Mouse (Mus musculus) cerebellum, adult 8-10 months (tissue): ENCODE results near the gene Spag7.

Source experiments
- DNase-seq: peaks from one replicate; pipeline ENCODE4 v3.0.0; 2022

Spag7 gene

DNA sequence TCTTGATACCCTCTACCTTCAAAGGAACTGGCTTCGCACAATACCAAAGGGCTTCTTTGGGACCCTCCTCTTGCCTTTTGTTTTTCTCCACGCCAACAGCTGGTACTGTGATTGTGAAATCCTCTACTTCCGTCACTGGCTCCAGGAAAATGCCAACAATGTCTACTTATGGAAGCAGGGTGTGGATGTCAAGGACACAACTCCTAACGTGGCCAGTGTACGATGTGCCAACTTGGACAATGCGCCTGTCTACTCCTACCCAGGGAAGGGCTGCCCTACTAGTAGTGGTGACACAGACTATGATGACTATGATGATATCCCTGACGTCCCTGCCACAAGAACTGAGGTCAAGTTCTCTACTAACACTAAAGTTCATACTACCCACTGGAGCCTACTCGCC is 29.2 kb downstream of the Spag7 start:
- no peak for DNase-seq

DNA sequence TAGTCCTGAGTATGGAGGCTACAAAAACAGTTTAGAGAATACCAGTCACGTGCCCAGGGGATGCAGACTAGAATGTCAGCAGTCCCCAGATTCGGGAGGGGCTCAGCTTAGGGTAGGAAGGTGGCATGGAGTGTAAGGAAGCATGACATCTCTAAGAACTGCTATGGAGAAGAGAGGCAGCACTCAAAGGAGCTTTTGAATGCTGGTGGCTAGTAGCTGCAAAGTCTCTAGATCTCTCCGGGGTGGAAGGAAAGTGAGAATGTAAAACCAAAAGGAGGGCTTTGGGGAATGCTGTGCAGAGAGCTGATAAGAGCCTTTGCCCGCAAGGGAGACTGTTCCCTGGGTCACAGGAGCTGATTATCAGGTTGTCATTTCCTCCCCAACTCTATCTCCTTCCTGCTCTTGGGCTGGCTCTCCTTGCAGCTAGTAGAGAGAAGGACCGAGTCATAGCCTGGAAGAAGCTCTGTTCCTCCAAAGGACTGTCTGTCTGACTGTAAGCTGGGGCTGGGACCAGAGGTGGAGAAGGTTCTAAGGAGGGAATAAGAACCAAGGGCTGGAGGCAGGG is 30.4 kb downstream of the Spag7 start, which contains the start of gene Gp1ba:
Gp1ba (plus strand) TSS at position 409 of the 565 bp plus-strand sequence.
- DNase-seq: no peak

DNA sequence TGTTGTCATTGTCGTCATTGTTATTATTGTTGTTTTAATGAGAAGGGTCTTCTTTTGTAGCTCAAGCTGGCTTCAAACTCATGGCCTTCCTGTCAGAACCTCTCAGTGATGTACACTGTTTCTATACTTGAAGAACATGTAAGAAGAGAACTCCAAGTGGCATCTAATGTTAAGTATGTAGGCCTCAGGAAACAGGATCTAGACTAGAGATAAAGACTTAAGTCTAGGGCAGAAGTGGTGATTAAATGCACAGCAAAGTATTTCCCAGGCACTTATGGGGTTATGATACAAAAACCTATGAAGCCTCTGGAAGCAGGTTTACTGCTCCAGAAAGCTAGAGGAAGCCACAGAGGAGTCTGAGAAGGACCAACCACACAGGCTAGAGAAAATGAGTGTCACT is 30.9 kb downstream of the Spag7 start:
- DNase-seq: no peak

DNA sequence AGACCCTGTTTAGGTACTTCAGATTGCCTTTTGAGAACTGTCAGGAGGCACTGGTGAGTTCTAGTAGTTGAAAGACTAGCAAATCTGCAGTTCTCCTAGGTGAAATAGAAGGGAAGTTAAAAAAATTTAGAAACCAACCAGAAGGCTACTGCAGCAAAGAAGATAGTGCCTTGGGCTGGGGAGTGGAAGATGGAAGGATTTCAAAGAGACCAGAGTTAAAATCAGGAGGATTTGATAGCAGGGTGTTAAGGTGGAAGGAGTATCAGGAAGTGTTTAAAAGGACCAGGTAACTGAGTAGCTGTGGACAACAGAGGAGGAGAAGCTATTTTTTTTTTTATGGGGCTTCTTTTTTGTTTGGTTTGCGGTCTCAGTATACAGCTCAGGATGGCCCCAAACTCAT is 31.5 kb downstream of the Spag7 start:
- DNase-seq: no peak

DNA sequence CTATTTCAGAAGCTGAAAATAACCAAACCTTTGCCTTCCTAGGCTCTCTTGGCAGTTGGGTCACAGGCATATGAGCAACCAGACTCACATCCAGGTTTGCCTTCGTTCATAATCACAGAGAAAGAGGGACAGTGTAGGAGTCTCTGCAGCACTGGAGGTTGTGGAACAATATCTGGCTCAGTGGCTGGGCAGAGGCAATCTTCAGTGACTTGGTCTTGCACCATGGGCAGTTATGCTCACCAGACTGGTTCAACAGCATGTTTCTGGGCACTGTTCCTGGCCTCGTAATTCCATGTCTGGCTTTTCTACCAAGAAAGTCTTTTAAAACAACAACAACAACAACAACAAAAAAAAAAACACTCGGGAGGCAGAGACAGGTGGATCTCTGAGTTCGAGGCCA is 33.6 kb downstream of the Spag7 start:
- no peak for DNase-seq

DNA sequence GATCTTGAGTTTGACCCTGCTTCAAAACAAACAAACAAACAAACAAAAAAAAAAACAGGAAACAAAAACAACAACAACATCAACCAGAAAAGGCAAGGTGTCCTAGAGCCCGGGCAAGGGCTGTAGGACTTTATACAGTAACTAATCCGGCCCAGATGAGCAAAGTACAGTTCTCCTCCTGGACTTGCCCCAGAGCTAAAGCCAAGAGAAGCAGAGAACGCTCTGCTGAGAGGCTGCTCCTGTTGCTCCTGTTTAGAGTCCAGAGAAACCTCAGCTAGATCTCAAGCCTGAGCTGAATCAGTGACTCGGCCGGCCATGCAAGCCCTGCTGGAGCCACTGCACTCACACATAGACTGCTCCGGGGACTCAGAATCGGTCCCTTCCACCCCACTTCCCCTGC is 39.1 kb downstream of the Spag7 start:
- no peak for DNase-seq

DNA sequence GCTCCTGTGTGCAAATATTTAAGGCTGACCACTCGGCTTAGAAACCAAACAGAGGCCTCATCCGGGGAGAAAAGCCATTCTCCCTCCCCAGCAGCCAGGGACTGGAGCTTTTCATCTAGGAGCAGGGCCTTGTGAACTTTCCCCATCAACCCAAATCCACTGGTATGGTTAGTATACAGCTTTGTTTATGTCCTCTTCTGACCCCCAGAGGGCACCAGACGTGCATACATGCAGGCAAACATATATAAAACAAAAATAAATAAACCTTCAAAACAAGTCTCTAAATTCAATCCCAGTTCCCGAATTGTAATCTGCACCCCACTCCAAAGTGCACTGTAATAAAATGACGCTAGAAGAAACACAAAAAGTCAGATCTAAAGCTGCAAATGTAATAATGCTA is 39.7 kb downstream of the Spag7 start:
- no peak for DNase-seq

DNA sequence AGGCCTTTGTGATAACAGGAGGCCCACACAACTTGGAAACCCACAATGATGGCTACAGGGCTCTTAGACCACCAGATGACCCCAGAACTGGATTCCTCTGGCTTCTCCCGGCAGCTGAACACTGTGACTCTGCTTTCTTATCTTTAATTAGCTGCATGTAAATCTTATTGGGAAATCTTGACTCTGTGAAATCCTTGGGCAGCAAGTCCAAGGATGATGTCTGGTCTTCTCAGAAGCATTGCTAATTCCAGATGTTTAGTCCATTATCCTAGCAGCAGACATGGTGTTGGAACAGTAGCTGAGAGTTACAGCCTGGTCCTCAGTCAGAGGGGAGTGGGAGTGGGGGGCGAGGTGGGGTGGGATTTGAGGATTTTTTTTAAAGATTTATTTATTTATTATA is 40.8 kb downstream of the Spag7 start:
- no peak for DNase-seq

DNA sequence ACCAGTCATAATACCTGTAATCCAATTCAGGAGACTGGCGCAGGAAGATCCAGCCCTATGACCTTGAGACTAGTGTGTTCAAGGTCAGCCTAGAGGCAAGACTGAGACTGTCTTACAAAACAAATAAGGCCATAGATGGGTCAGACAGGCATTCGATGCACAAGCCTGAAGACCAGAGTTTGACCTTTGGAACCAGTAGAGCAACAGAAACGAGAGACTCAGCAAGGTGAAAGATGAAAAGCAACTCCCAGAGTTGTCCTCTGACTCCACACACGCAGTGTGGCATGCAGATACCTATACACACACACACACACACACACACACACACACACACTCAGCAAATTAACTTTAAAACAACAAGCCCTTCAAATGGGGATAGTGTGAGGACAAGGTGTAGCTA is 42.3 kb downstream of the Spag7 start:
- no peak for DNase-seq

DNA sequence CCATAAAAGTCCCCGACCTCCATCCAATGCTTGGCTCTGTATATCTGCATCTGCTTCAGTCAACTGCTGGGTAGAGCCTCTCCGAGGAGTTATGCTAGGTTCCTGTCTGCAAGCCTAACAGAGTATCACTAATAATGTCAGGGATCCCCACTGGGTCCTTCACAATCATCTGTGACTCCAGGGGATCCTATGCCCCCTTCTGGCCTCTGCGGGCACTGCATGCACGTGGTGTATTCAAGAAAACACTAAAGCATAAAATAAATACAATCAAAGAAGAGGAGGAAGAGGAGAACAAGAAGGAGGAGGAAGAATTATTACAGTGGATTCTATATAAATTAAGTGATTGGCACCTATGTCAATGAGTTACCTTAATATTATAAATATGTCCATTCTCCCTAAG is 43.7 kb downstream of the Spag7 start:
- DNase-seq: no peak

DNA sequence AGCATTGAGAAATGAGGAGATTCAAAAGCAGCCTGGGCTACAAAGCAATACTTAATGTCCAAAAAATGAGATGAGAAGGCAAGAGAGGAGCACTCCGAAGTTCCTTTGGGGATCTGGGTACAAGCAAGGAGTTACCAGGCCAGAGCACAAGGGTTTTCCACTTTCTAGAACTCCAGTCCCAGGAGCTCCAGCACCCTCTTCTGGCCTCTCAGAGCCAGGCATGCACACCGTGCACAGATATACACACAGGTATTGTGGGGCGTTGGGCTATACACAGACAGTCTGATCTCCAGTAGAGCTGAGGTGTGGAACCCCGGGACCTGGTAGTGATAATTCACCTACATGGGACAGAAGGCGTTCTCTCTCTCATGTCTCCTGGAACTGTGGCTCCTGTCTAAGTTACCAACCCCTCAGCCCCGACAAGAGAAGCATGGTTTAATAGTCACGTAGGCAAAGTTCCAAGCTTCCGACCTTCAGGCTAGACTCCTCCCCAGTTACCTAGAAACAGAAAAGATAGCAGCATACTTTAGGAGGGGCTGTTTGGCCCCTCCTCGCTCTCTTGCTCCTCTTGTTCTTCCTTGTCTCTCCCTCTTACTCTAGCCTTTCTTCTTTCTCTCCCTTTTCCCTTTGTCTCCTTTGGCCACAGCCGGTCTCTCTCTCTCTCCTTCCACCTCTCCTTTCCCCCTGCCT is 46.0 kb downstream of the Spag7 start:
- DNase-seq: no peak

DNA sequence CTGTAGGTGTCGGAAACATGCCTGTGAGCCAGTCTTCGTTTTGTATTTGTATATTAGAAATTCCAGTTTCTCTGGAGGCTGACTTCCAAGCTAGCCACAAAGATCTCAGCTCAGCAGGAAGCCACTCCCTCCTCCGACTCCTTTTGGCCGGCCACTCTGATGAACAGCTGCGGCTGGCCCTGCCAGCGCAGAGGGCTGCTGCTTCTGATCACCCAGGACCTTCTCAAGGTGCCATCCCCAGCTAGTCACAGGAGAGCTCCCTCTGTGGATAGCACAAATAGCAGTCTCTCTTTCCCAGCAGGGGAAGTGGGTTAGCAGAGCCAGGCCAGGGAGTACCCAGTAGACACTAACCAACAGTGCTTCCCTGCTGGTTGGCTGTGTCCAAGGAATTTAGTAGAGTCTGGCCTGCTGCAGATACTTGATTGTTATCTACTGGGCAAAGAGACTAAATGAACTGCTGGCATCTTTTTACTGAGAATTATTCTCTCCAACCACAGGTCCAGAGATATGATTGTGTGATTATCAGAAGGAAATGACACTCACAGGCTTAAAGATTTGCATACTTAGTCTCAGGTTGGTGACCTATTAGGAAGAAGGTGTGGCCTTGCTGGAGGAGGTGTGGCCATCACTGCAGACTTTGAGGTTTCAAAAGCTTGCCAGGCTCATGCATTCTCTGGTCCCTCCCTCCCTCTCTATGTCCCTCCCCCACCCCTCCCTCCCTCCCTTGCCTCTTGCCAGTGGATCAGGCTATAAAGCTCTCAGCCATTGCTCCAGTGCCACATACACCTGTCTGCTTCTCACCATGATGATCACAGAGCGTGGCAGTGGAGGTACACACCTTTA is 47.0 kb downstream of the Spag7 start:
- no peak for DNase-seq

DNA sequence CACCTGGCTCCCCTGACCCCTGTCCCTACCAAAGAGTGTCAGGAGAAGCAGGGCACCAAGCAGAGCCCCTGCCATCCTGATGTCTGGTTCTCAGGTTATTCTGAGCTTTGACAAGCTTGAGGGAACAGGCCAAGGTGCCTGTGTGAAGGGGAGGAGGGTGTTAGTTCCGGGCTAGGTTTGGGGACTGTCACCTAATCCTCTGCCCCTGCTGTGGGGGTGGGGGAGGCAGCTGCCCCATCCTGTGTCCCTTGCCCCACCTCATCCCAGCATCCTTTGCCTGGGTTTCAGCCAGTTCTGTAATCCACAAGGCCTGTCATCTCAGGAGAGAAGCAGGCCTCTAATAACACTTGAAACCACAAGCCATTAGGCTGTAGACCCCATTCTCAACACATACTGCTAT is 50.1 kb downstream of the Spag7 start, which contains the start of gene Chrne:
Chrne (minus strand) TSS at position 116 of the 400 bp plus-strand sequence.
- DNase-seq: no peak

DNA sequence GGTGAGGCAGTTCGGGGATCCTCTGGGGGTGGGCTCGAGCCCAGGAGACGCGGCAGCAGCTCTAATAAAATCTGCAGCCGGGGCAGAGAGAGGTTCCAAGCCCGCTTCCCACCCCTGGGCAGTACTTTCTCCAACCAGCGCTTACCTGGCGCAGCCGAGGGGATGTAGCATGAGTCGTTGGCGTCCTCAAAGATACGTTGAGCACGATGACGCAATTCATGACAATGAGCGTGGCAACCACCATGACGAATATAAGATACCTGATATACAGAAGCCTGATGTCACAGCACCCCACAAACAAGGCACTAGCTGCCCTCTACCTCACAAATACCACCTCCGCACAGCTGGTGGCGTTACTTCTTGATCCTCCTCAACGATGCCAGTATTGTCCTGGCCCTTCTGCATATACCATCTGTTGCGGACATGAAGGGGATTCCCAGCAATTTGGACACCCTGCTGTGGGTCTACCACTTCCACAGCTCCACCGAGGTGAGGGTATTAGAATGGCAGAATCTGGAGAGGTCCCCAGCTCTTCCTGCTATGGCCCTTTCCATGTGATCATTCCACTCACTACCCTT is 53.6 kb downstream of the Spag7 start, which contains the start of gene 4930544D05Rik:
4930544D05Rik (plus strand) TSS at position 333 of the 578 bp plus-strand sequence.
- DNase-seq: no peak

DNA sequence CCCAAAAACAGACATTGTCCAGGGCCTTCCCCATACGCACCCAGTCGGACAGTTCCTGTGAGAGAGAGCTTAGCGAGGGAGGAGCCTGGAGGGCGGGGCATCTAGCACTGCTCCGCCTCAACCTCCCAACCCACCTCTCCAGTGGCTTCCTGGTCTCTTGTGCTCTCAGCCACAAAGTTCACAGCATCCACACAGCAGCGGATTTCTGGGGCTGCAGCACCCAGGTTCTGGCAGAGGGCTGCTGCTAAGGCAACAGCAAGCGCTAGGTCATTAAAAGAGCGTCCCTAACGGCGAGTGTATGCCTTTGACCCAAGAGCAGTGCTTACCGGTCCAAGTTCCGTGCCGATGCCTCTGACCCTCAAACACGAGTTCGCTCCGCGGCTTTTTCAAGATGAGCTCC is 54.1 kb downstream of the Spag7 start:
- peak; percentile 23 for DNase-seq
